Mouse (Mus musculus): ENCODE results near the gene Fkbp6. TPM values are rescaled to one million over a fixed set of nuclear protein-coding genes. Genes with fewer than 3 reads are reported as not detected.
"Not testable (repeated sequence)": the region's sequence is repeated elsewhere in the genome, so short reads cannot be mapped to it uniquely, and the experiment has no call there.

Gene Fkbp6
- polyA plus RNA-seq, 1 experiment from 2014 or later, result 0.18 TPM

DNA sequence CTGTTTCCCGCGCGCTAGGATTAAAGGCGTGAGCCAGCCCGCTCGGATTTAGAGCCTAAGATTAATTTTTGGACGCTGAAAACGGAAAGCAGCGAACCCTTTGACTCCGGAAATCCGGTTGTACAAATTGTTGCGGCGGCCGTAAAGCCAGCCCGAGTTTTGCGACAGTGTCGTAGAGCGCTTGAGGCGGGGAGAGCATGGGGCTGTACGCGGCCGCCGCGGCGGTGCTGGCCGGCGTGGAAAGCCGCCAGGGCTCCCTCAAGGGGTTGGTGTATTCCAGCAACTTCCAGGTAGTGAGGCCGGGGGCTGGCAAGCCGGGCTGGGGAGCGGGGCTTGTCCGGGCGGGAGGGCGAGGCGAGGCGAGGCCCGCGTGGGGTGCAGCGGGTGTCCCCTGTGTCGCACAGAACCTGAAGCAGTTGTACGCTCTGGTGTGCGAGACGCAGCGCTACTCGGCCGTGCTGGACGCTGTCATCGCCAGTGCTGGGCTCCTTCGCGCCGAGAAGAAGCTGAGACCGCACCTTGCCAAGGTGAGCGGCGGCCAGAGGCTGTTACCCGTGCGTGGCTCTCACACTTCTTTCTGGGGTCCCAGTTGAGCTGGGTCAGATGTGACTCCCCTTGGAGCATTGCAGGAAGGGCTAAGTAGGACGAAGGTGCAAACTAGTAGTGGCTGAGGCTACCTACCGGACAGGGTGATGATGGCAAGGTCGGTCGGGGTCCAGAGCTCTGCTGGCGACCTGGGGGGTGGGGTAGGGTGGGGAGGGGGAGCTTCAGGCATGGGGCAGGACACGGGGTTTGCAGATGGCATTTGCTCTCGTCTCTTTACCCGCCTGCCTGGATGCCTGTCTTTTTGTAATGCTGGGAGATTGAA, 20.2 kb upstream of the Fkbp6 start, which contains the start of gene Nsun5:
Gene Nsun5, plus strand, starts transcription at position 167 of the 868 bp plus-strand sequence.
- Histone ChIP-seq H3K36me3 (peaks cover 33% of the 10 kb centered on the region), H3K27ac (replicated peaks) (peak within 1 kb of the TSS; percentile 88), H3K4me2 (replicated peaks) (peak within 1 kb of the TSS; percentile 82), H3K9me3 (no peaks in the 10 kb centered on the region), H3K9ac (replicated peaks) (peak within 1 kb of the TSS; percentile 89), H3K27me3 (no peaks in the 10 kb centered on the region), H3K4me3 (peak within 1 kb of the TSS; percentile 94), H3K4me1 (peaks cover 20% of the 10 kb centered on the region)
- WGBS, result under 1% methylated on average over 64 of the region's 64 CpGs
- peak; percentile 77 for ATAC-seq (replicated peaks)

DNA sequence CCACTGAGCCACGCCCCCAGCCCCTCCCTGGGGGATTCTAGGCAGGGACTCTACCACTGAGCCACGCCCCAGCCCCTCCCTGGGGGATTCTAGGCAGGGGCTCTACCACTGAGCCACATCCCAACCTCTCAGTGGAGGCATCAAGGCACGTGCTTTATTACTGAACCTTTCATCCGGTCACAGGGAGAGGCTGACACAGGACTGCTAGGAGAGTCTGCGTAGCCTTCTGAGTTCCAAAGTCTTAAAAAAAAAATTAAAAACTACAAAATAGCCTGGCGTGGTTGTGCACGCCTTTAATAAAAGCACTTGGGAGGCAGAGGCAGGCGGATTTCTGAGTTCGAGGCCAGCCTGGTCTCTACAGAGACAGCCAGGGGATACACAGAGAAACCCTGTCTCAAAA, 19.4 kb upstream of the Fkbp6 start:
- Histone ChIP-seq H3K4me2 (replicated peaks) (peak overlapping the region; percentile 82), H3K4me3 (peak overlapping the region; percentile 94), H3K27ac (replicated peaks) (peak overlapping the region; percentile 88; the same call in 1 of the 2 replicates), H3K4me1 (peaks cover 20% of the 10 kb centered on the region), H3K9ac (replicated peaks) (peak overlapping the region; percentile 89), H3K36me3 (peaks cover 24% of the 10 kb centered on the region)
- not testable (repeated sequence) for ATAC-seq (replicated peaks); H3K27me3 ChIP-seq; H3K9me3 ChIP-seq
- WGBS, result 66% methylated on average over 9 of the region's 9 CpGs

DNA sequence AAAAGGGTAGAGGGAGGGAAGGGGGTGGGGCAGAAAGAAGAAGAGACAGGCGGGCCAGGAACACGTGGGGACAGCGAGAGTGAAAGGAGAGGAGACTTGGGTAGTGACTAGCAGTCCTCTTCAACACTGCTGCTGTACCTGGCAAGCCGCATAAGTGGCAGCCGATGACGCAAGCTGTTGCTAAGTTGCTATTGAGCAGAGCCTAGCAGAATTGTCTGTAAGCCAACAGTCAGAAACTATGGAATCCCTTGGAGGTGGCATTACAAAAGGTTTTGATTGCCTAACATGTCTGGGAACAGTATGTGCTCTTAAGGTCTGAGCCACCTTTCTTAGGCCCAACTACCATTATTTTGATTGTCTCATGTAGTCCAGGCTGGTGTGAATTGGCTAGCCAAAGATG, 18.5 kb upstream of the Fkbp6 start:
- 86% methylated on average over 6 of the region's 6 CpGs for WGBS
- H3K27me3 ChIP-seq, result no peaks in the 10 kb centered on the region
- ATAC-seq (replicated peaks), result no peak
- H3K36me3 ChIP-seq, result peaks cover 16% of the 10 kb centered on the region
- H3K9me3 ChIP-seq, result no peaks in the 10 kb centered on the region
- no peak overlapping the region for H3K4me3 ChIP-seq
- H3K9ac ChIP-seq (replicated peaks), result no peak overlapping the region
- no peak overlapping the region for H3K4me2 ChIP-seq (replicated peaks)
- no peak overlapping the region for H3K27ac ChIP-seq (replicated peaks)
- H3K4me1 ChIP-seq, result peaks cover 20% of the 10 kb centered on the region

DNA sequence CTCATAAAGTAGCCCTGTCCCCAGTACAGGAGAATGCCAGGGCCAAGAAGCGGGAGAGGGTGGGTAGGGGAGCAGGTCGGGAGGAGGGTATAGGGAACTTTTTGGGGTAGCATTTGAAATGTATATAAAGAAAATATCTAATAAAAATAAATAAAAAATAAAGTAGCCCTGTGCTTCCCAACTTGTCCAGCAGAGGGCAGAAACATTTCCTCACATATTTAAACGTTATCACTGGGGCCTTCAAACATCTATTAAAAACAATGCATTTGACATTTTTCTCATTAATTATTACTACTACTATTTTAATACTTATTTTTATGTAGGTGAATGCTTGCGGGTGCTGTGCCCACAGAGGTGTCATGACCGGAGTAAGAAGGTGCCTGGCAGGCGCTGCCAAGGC, 18.0 kb upstream of the Fkbp6 start:
- Histone ChIP-seq H3K4me3 (no peak overlapping the region), H3K4me2 (replicated peaks) (no peak overlapping the region), H3K9ac (replicated peaks) (no peak overlapping the region), H3K4me1 (peaks cover 20% of the 10 kb centered on the region), H3K9me3 (no peaks in the 10 kb centered on the region), H3K27me3 (no peaks in the 10 kb centered on the region), H3K36me3 (peaks cover 11% of the 10 kb centered on the region), H3K27ac (replicated peaks) (no peak overlapping the region)
- no peak for ATAC-seq (replicated peaks)
- WGBS, result 54% methylated on average over 6 of the region's 6 CpGs

DNA sequence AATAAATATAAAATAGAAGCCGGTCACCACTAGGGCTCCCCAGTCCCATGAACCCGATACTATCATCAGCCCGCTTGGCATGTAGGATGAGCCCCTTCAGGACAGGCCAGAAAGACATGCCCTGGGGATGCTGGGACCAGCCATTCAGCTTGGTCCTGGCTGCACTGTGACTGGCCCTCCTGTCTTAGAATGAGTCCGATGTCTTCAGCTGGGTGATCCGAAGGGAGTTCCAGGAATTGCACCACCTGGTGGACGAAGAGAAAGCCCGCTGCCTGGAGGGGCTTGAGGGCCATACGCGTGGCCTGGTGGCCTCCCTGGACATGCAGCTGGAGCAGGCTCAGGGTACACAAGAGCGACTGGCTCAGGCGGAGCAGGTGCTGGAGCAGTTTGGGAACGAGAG, 13.7 kb upstream of the Fkbp6 start:
- no peak overlapping the region for H3K4me3 ChIP-seq
- no peak for ATAC-seq (replicated peaks)
- 0 out of 2 replicates have a peak, but pooled peaks cover under 1% of the 10 kb centered on the region for H3K4me1 ChIP-seq
- no peaks in the 10 kb centered on the region for H3K27me3 ChIP-seq
- no peak overlapping the region for H3K27ac ChIP-seq (replicated peaks)
- H3K9me3 ChIP-seq, result no peaks in the 10 kb centered on the region
- H3K36me3 ChIP-seq, result no peaks in the 10 kb centered on the region
- no peak overlapping the region for H3K9ac ChIP-seq (replicated peaks)
- H3K4me2 ChIP-seq (replicated peaks), result no peak overlapping the region
- 26% methylated on average over 12 of the region's 12 CpGs for WGBS

DNA sequence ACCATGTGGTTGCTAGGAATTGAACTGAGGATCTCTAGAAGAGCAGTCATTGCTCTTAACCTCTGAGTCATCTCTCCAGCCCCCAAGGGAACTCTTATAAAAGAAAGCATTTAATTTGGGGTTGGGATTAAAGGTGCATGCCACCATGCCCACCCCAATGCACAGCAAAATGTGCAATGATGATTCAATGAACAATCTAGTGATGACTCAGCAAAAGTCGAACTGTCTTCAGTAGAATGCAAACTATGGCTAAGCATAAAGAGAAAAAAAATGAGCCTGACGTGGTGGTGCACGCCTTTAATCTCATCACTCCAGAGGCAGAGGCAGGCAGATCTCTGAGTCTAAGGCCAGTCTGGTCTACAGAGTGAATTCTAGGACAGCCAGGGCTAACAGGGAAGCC, 12.7 kb upstream of the Fkbp6 start:
- Histone ChIP-seq H3K4me3 (no peak overlapping the region), H3K36me3 (no peaks in the 10 kb centered on the region), H3K9me3 (peaks cover 2% of the 10 kb centered on the region), H3K4me2 (replicated peaks) (no peak overlapping the region), H3K27ac (replicated peaks) (no peak overlapping the region), H3K9ac (replicated peaks) (no peak overlapping the region), H3K27me3 (no peaks in the 10 kb centered on the region), H3K4me1 (no peaks in the 10 kb centered on the region)
- no peak for ATAC-seq (replicated peaks)
- 92% methylated on average over 3 of the region's 3 CpGs for WGBS

DNA sequence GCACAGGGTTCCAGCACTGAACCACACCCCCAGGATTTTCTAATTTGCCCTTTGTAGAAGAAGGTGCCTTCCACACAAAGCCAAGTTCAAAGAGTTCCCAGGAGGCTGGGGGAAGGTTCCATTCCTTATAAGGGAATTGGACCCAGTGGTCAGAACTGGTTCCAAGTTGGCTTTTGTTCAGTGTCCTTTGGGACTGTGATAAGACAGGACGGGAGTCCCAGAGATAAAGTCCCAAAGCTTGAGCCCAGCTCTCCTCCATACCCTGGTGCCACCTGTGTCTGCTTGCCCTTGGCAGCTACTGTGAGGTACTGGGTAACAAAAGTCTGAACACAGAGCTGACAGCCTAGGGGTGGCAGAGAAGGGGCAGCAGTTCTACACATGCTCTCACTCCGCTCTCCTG, 9.9 kb upstream of the Fkbp6 start:
- 91% methylated on average over 2 of the region's 2 CpGs for WGBS
- ATAC-seq (replicated peaks), result no peak
- Histone ChIP-seq H3K27ac (replicated peaks) (no peak overlapping the region), H3K4me1 (no peaks in the 10 kb centered on the region), H3K27me3 (no peaks in the 10 kb centered on the region), H3K9me3 (peaks cover 3% of the 10 kb centered on the region), H3K36me3 (no peaks in the 10 kb centered on the region), H3K9ac (replicated peaks) (no peak overlapping the region), H3K4me2 (replicated peaks) (no peak overlapping the region), H3K4me3 (no peak overlapping the region)

DNA sequence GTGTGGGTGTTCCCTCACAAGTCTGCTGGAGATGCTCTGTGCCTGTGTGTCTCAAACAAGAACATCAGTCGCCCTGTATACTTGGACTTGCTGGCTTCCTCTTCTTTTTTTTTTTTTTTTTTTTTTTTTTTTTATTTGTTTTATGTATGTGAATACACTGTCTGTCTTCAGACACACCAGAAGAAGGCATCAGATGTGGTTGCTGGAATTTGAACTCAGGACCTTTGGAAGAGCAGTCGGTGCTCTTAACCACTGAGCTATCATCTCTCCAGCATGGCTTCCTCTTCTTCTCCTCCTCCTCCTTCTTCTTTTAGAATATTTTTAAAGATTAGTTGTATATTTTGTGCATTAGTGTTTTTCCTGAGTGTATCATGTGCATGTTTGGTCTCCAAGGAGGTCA, 7.7 kb upstream of the Fkbp6 start:
- Histone ChIP-seq H3K9me3 (peaks cover 3% of the 10 kb centered on the region), H3K27ac (replicated peaks) (no peak overlapping the region), H3K4me2 (replicated peaks) (no peak overlapping the region), H3K4me3 (no peak overlapping the region), H3K4me1 (no peaks in the 10 kb centered on the region), H3K27me3 (no peaks in the 10 kb centered on the region), H3K36me3 (no peaks in the 10 kb centered on the region), H3K9ac (replicated peaks) (no peak overlapping the region)
- 81% methylated on average over 2 of the region's 2 CpGs for WGBS
- ATAC-seq (replicated peaks), result no peak

DNA sequence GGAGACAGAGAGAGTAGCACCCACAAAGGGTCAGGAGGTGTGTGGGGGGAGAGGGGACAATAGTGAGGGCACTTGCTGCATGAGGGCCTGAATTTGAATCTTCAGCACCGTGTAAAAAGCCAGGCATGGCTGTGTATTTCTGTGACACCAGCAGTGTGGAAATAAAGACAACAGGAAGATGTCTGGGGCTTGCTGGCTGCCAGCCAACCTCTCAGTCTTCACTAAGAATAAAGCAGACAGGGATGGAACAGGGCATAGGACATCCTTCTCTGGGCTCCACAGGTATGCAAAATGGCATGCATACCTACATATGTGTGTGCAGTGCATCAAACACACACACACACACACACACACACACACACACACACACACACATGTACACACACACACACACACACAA, 6.2 kb upstream of the Fkbp6 start:
- Histone ChIP-seq H3K4me3 (no peak overlapping the region), H3K4me2 (replicated peaks) (no peak overlapping the region), H3K9me3 (peaks cover 3% of the 10 kb centered on the region), H3K36me3 (no peaks in the 10 kb centered on the region), H3K4me1 (no peaks in the 10 kb centered on the region), H3K9ac (replicated peaks) (no peak overlapping the region), H3K27me3 (no peaks in the 10 kb centered on the region), H3K27ac (replicated peaks) (no peak overlapping the region)
- WGBS, result 43% methylated on average over 1 of the region's 1 CpGs
- no peak for ATAC-seq (replicated peaks)

DNA sequence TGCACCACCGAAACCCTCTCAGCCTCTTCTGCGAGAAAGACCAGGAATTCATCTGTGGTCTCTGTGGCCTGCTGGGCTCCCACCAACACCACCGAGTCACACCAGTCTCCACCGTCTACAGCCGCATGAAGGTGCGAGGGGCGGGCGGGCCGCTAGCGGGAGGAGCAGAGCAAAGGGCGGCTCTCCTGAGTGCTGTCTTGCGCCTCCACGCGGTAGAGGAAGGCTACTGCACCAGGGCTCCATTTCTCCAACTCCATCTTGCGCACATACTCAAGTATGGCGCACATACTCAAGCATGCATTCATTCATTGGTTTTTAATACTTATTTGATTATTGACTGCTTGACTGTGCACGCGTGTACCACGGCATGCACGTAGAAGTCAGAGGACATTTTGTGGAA, 3.7 kb upstream of the Fkbp6 start:
- Histone ChIP-seq H3K4me3 (no peak overlapping the region), H3K9me3 (peaks cover 3% of the 10 kb centered on the region), H3K9ac (replicated peaks) (no peak overlapping the region), H3K4me2 (replicated peaks) (no peak overlapping the region), H3K4me1 (no peaks in the 10 kb centered on the region), H3K36me3 (no peaks in the 10 kb centered on the region), H3K27me3 (no peaks in the 10 kb centered on the region), H3K27ac (replicated peaks) (no peak overlapping the region)
- 18% methylated on average over 20 of the region's 20 CpGs for WGBS
- no peak for ATAC-seq (replicated peaks)

DNA sequence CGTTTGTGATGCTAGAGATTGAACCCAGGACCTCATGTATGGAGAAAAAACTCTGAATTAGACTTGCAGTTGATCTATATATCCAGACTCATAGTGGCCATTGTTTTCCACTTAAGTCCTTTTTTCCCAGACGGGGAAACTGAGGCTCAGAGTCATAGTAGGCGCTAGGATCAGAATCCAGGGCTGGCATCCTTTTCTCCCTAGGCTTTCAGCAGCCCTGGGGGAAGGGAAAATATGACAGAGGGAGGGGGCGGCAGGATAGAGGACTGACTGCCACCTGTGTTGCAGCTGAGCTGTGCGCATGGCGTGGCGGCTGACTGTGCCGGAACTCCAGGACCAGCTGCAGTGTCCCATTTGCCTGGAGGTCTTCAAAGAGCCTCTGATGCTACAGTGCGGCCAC, 3.2 kb upstream of the Fkbp6 start, which contains the start of gene Trim50:
Gene Trim50, plus strand, starts transcription at position 301 of the 400 bp plus-strand sequence.
- WGBS, result 63% methylated on average over 9 of the region's 9 CpGs
- Histone ChIP-seq H3K4me3 (no peak within 1 kb of the TSS), H3K36me3 (no peaks in the 10 kb centered on the region), H3K9me3 (peaks cover 3% of the 10 kb centered on the region), H3K9ac (replicated peaks) (no peak within 1 kb of the TSS), H3K4me1 (no peaks in the 10 kb centered on the region), H3K27me3 (no peaks in the 10 kb centered on the region), H3K27ac (replicated peaks) (no peak within 1 kb of the TSS), H3K4me2 (replicated peaks) (no peak within 1 kb of the TSS)
- no peak for ATAC-seq (replicated peaks)

DNA sequence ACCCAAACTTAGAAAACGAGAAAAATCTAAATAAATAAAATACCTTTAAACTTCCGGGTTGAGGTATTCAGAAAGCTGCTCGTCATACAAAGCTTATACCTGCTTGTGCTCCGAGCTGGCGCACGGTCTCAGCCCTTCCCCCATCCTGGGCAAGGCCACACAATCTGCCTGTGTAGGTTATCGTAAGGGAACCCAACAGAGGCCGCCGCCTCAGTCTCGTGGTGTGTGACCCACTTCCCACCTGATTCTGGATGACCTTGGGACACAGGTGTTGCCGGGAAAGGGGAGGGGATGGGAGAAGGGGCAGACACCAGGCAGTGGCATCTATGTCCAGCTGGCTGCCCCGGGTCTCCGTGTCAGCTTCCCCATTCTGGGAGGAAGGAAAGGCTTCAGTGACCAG, 1.8 kb upstream of the Fkbp6 start:
- Histone ChIP-seq H3K27me3 (no peaks in the 10 kb centered on the region), H3K36me3 (no peaks in the 10 kb centered on the region), H3K9me3 (no peaks in the 10 kb centered on the region), H3K9ac (replicated peaks) (no peak overlapping the region), H3K4me2 (replicated peaks) (no peak overlapping the region), H3K4me1 (no peaks in the 10 kb centered on the region), H3K27ac (replicated peaks) (no peak overlapping the region), H3K4me3 (no peak overlapping the region)
- 87% methylated on average over 13 of the region's 13 CpGs for WGBS
- no peak for ATAC-seq (replicated peaks)

Data from forebrain, embryonic 15.5 days (tissue).